Mouse (Mus musculus) limb, embryonic 14.5 days (tissue): ENCODE measurements around the gene Usp53. TPM values are rescaled to one million over a fixed set of nuclear protein-coding genes. Genes with fewer than 3 reads are reported as not detected.

Experiments used
- ATAC-seq: fragments of 200-750 bp; cut with Nextera tagmentation; 2 replicates; pipeline ENCODE4 v1.8.0; 2017; ENCODE audit warnings: low read depth, moderate number of reproducible peaks, moderate TSS enrichment; ENCODE audit not compliant: low FRiP score
- DNase-seq: peaks from one replicate; pipeline ENCODE4 v3.0.0-alpha.2; 2015; ENCODE audit warnings: low spot score
- H3K27ac ChIP-seq: fragments of 300-500 bp; sonication (generic); replicated peaks from 2 replicates; pipeline ENCODE4 v1.5.1; 2014; ENCODE audit warnings: low read depth, mild to moderate bottlenecking, low read length, moderate library complexity, mixed read lengths
- H3K27me3 ChIP-seq: fragments of 300-500 bp; sonication (generic); 2 replicates; pipeline ENCODE4 v1.6.1; 2014; ENCODE audit warnings: low read length, mixed read lengths; ENCODE audit not compliant: control insufficient read depth, insufficient read depth
- H3K36me3 ChIP-seq: fragments of 300-500 bp; sonication (generic); 2 replicates; pipeline ENCODE4 v1.6.1; 2014; ENCODE audit warnings: mild to moderate bottlenecking, low read length, moderate library complexity, mixed read lengths; ENCODE audit not compliant: control insufficient read depth, insufficient read depth
- H3K4me1 ChIP-seq: fragments of 300-500 bp; sonication (generic); 2 replicates; pipeline ENCODE4 v1.6.1; 2014; ENCODE audit warnings: antibody characterized with exemption, low read length, mixed read lengths; ENCODE audit not compliant: control insufficient read depth, insufficient read depth
- H3K4me2 ChIP-seq: fragments of 300-500 bp; sonication (generic); replicated peaks from 2 replicates; pipeline ENCODE4 v1.6.1; 2014; ENCODE audit warnings: low read depth, mild to moderate bottlenecking, low read length, moderate library complexity; ENCODE audit not compliant: severe bottlenecking
- H3K4me3 ChIP-seq: fragments of 300-500 bp; sonication (generic); replicated peaks from 2 replicates; pipeline ENCODE4 v1.5.1; 2014; ENCODE audit warnings: low read length
- H3K9ac ChIP-seq: fragments of 300-500 bp; sonication (generic); 2 replicates; pipeline ENCODE4 v1.6.1; 2014; ENCODE audit warnings: mild to moderate bottlenecking, low read depth, low read length, moderate library complexity; ENCODE audit not compliant: severe bottlenecking
- H3K9me3 ChIP-seq: fragments of 300-500 bp; sonication (generic); 2 replicates; pipeline ENCODE4 v1.6.1; 2016; ENCODE audit warnings: low read length; ENCODE audit not compliant: control insufficient read depth
- POLR2A ChIP-seq: fragments of 200-500 bp; IDR thresholded peaks from 2 replicates; pipeline ENCODE4 v1.8.0; 2012; ENCODE audit warnings: inconsistent platforms, mild to moderate bottlenecking, moderate library complexity, borderline replicate concordance; ENCODE audit not compliant: insufficient read depth, insufficient read length; ENCODE audit errors: extremely low read depth
- WGBS: fragments of 180-500 bp; shearing (Covaris S2); extraction: QIAGEN DNeasy Blood & Tissue Kit; methylation state at CpG from one replicate; pipeline ENCODE4 v1.1.7; 2014; 5-methylcytosine and 5-hydroxymethylcytosine counted together
- polyA plus RNA-seq, 2 experiments: library from polyadenylated mRNA; depleted of rRNA in 1 of 2; stranded (reverse) in 1 of 2; unstranded in 1 of 2; fragments of >200 nt; fragmentation: Nextera tagmentation in 1 of 2; extraction: Ambion mirVana in 1 of 2; gene quantifications; 2 replicates each; pipeline versions ENCODE4 v1.2.1 to v1.2.3; 2012 to 2014

The Usp53 gene
- polyA plus RNA-seq, 2 experiments = 2.8 to 8.1 TPM

DNA sequence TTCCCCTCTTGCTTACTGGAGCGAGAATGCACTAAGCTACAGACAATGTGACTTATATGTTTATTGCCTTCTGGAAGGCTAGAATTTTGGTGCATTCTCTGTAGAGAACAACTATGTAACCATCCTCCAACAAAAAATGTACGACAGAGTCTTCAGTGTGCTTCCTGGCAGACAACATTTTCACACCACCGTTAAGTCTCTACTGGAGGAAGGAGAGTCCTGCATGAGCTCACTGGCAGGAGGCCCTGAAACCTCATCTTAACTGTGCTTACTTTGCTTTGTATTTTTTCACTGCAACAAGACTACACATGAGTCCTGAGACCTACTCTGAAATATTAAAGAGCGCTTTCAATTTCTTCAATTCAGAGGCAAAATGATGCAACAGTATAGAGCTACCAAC lies 8.9 kb downstream of the Usp53 start:
- H3K4me2 ChIP-seq = no peak overlapping the region
- no peaks in the 10 kb centered on the region for H3K9me3 ChIP-seq
- no peak for DNase-seq
- H3K36me3 ChIP-seq = no peaks in the 10 kb centered on the region; the same call in 1 of the 2 replicates
- H3K4me3 ChIP-seq = no peak overlapping the region
- H3K27ac ChIP-seq = no peak overlapping the region
- no peak for ATAC-seq
- no peaks in the 10 kb centered on the region for H3K4me1 ChIP-seq
- no peak overlapping the region for H3K9ac ChIP-seq
- TF ChIP-seq POLR2A = no peak
- no peaks in the 10 kb centered on the region for H3K27me3 ChIP-seq
- WGBS = 84% methylated on average over 4 of the region's 4 CpGs

- no peak overlapping the region for H3K4me3 ChIP-seq
- no peaks in the 10 kb centered on the region for H3K27me3 ChIP-seq
- WGBS = 89% methylated on average over 3 of the region's 3 CpGs
- ATAC-seq (no peak), DNase-seq (no peak)
- TF ChIP-seq POLR2A = no peak
- no peak overlapping the region for H3K4me2 ChIP-seq
- no peaks in the 10 kb centered on the region for H3K4me1 ChIP-seq
- no peak overlapping the region for H3K9ac ChIP-seq
- H3K9me3 ChIP-seq = no peaks in the 10 kb centered on the region
- H3K27ac ChIP-seq = no peak overlapping the region
- H3K36me3 ChIP-seq = no peaks in the 10 kb centered on the region; the same call in 1 of the 2 replicates
Measured at GRCm38 (mm10) chr3:122974833-122975232, 9.5 kb downstream of the Usp53 start.

DNA sequence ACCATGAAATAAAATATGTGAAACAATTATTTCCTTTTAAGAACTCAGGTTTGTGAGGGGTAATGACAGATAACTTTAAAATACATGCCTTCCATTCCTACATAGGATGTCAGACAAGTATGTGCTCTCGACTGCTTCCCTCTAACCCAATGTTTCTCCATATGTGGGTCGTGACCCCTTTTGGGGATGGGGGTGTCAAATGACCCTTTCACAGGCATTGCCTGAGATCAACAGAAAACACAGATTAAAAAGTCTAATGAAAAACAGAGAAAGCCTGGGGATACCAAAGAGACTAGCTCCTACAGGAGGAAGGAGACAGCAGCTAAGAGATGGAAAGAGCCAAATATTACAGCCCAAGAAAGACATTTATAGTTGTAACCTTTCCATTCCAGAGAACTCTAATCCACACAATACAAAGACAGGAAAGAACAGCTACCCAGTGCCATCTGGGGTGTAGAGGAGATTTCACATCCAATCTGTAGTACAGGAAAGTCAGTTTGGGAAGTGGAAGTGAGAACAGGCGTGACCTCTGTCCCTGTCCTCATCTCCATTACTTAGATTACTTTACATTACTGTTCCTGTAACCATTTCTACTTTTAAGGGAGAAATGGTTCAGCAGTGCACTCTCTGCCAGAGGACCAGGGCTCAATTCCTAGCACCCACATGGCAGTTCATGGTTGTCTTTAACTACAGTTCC lies 12.0 kb downstream of the Usp53 start:
- H3K9ac ChIP-seq = no peak overlapping the region
- H3K4me1 ChIP-seq = no peaks in the 10 kb centered on the region
- H3K4me3 ChIP-seq = no peak overlapping the region
- H3K27ac ChIP-seq = no peak overlapping the region
- WGBS = 35% methylated on average over 3 of the region's 3 CpGs
- H3K4me2 ChIP-seq = no peak overlapping the region
- 0 out of 2 replicates have a peak, but pooled peaks cover 1% of the 10 kb centered on the region for H3K36me3 ChIP-seq
- no peaks in the 10 kb centered on the region for H3K9me3 ChIP-seq
- ATAC-seq (no peak), DNase-seq (no peak)
- H3K27me3 ChIP-seq = no peaks in the 10 kb centered on the region
- TF ChIP-seq POLR2A = no peak

DNA sequence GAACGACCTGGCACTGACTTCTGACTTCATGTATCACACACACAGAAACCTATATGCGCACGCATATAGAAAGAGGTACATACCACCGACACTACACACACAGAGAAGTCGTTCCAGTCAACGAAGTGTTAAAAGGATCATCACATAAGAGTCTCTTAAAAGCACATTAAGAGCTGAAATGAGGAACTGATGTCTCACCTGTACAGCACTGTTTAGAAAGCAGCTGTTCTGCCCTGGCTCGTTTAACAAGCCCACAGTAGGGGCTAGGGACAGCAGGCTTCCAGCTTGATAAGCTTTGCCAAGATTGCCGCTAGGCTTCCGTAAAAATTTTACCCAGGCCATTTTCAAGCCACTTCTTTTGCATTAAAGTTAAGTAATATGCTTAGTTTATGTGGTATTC lies 15.9 kb downstream of the Usp53 start:
- Histone ChIP-seq H3K9me3 (no peaks in the 10 kb centered on the region), H3K36me3 (0 out of 2 replicates have a peak, but pooled peaks cover 3% of the 10 kb centered on the region), H3K27ac (no peak overlapping the region), H3K4me2 (no peak overlapping the region), H3K4me3 (no peak overlapping the region), H3K4me1 (no peaks in the 10 kb centered on the region), H3K27me3 (no peaks in the 10 kb centered on the region), H3K9ac (no peak overlapping the region)
- ATAC-seq = no peak
- 75% methylated on average over 9 of the region's 9 CpGs for WGBS
- DNase-seq = no peak
- no peak for TF ChIP-seq POLR2A

DNA sequence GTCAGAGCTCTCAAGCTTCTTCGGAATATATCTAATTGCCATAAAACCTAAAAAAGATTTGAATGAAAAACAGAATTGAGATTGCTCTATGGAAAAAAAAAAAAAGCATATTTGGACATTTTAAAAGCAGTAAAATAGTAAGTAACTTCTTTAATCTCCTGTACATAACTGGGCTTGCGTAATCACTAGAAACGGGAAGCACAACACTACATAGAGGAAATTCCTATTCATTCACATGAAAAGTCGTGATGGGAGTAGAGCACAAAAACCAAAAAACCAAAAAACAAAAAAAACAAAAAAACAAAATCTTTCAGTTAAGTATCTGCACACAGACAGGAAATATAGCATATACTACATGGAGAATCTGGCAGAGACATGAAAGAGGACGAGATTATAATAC lies 20.0 kb downstream of the Usp53 start:
- 84% methylated on average over 5 of the region's 5 CpGs for WGBS
- no peaks in the 10 kb centered on the region for H3K4me1 ChIP-seq
- no peaks in the 10 kb centered on the region for H3K27me3 ChIP-seq

More for the DNA sequence above, 20.0 kb downstream of the Usp53 start:
- TF ChIP-seq POLR2A = no peak
- DNase-seq = no peak
- Histone ChIP-seq H3K9ac (no peak overlapping the region), H3K36me3 (0 out of 2 replicates have a peak, but pooled peaks cover 8% of the 10 kb centered on the region), H3K4me2 (no peak overlapping the region), H3K4me3 (no peak overlapping the region), H3K27ac (no peak overlapping the region), H3K9me3 (no peaks in the 10 kb centered on the region)
- no peak for ATAC-seq
